Mouse (Mus musculus) heart, postnatal 10 days (tissue): ENCODE measurements around the gene Metap1. TPM values are rescaled to one million over a fixed set of nuclear protein-coding genes. Genes with fewer than 3 reads are reported as not detected.

Experiments used
- microRNA-seq, 2 experiments: library from miRNA; unstranded; fragments of <30 nt; microRNA quantifications; one replicate each; pipeline ENCODE4 v1.2.0; 2022
- total RNA-seq, 2 experiments: library from RNA; stranded (reverse); gene quantifications; 2 replicates each; pipeline ENCODE4 v1.2.3; 2021

Gene Metap1
- total RNA-seq, 2 experiments from 2014 or later: 45.3 to 45.5 TPM

Small RNA genes lying within 50 kb of the gene (microRNA-seq; reads per million reads assigned to microRNA genes)
- gene Mir1956: 0 to 0.24 reads per million in 2 experiments

Other genes starting within 250 kb of the Metap1 start
- 10 to 100 TPM; 24.1 to 54.7 TPM for gene Adh1, start 228.5 kb downstream of the Metap1 start, total RNA-seq
- gene Adh6a, start 176.2 kb downstream of the Metap1 start, total RNA-seq: not detected
- gene Adh6b, start 147.7 kb downstream of the Metap1 start, total RNA-seq: 1 to 10 TPM; 1.3 to 2.2 TPM
- not detected for gene Adh4, start 74.0 kb downstream of the Metap1 start, total RNA-seq
- 100 to 1,000 TPM; 106 to 112 TPM for gene Adh5, start 46.4 kb downstream of the Metap1 start, total RNA-seq
- 100 to 1,000 TPM; 125 to 138 TPM for gene Eif4e, start 36.7 kb upstream of the Metap1 start, total RNA-seq